Mouse (Mus musculus) lung, embryonic 15.5 days (tissue): Measurements from ENCODE around the gene Ppp1r10. TPM values are rescaled to one million over a fixed set of nuclear protein-coding genes. Genes with fewer than 3 reads are reported as not detected.

Experiments
- ATAC-seq: fragments of 200-750 bp; cut with Nextera tagmentation; 2 replicates; pipeline ENCODE4 v1.8.0; 2017; ENCODE audit warnings: moderate number of reproducible peaks, borderline replicate concordance; ENCODE audit not compliant: low FRiP score, low TSS enrichment; ENCODE audit errors: extremely low read depth
- H3K27ac ChIP-seq: fragments of 300-500 bp; sonication (generic); 2 replicates; pipeline ENCODE4 v1.5.1; 2015; ENCODE audit warnings: moderate library complexity, mild to moderate bottlenecking, inconsistent platforms
- H3K27me3 ChIP-seq: fragments of 300-500 bp; sonication (generic); 2 replicates; pipeline ENCODE4 v1.6.1; 2015; ENCODE audit warnings: inconsistent platforms
- H3K36me3 ChIP-seq: fragments of 300-500 bp; sonication (generic); 2 replicates; pipeline ENCODE4 v1.6.1; 2015; ENCODE audit warnings: inconsistent platforms
- H3K4me1 ChIP-seq: fragments of 300-500 bp; sonication (generic); 2 replicates; pipeline ENCODE4 v1.6.1; 2015; ENCODE audit warnings: inconsistent platforms
- H3K4me2 ChIP-seq: fragments of 300-500 bp; sonication (generic); 2 replicates; pipeline ENCODE4 v1.6.1; 2015; ENCODE audit warnings: inconsistent platforms, mild to moderate bottlenecking, moderate library complexity
- H3K4me3 ChIP-seq: fragments of 300-500 bp; sonication (generic); 2 replicates; pipeline ENCODE4 v1.5.1; 2015; ENCODE audit warnings: mild to moderate bottlenecking, inconsistent platforms
- H3K9ac ChIP-seq: fragments of 300-500 bp; sonication (generic); 2 replicates; pipeline ENCODE4 v1.6.1; 2015; ENCODE audit warnings: inconsistent platforms
- H3K9me3 ChIP-seq: fragments of 300-500 bp; sonication (generic); 2 replicates; pipeline ENCODE4 v1.6.1; 2016; ENCODE audit warnings: inconsistent platforms
- WGBS: fragments of 180-500 bp; shearing (Covaris S2); methylation state at CpG from one replicate; pipeline ENCODE4 v1.1.7; 2015; 5-methylcytosine and 5-hydroxymethylcytosine counted together
- polyA plus RNA-seq: library from polyadenylated mRNA; unstranded; fragments of >200 nt; fragmentation: Nextera tagmentation; extraction: Ambion mirVana; gene quantifications from 2 replicates; pipeline ENCODE4 v1.2.1, GENCODE M21; 2015

Ppp1r10 gene
- polyA plus RNA-seq, 1 experiment from 2014 or later, result 38.2 TPM

DNA sequence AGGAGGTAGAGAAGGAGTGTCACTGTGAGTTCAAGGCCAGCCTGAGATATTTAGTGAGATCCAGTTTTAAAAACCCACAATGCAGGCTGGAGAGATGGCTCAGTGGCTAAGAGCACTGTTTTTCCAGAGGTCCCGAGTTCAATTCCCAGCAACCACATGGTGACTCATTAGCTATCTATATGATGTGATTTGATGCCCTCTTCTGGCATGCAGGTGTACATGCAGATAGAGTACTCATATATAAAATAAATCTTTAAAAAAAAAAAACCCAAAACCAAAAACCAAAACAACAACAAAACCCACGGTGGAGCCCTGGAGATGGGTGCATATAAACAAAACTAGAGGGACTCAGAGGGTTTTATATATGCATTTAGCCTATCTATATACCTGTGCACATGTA is 8.6 kb upstream of the Ppp1r10 start:
- Histone ChIP-seq H3K4me2 (no peak overlapping the region), H3K36me3 (peaks cover 55% of the 10 kb centered on the region), H3K9ac (no peak overlapping the region), H3K27me3 (no peaks in the 10 kb centered on the region), H3K9me3 (no peaks in the 10 kb centered on the region), H3K4me1 (peaks cover 15% of the 10 kb centered on the region), H3K27ac (no peak overlapping the region), H3K4me3 (no peak overlapping the region)
- 78% methylated on average over 2 of the region's 2 CpGs for WGBS
- no peak for ATAC-seq

DNA sequence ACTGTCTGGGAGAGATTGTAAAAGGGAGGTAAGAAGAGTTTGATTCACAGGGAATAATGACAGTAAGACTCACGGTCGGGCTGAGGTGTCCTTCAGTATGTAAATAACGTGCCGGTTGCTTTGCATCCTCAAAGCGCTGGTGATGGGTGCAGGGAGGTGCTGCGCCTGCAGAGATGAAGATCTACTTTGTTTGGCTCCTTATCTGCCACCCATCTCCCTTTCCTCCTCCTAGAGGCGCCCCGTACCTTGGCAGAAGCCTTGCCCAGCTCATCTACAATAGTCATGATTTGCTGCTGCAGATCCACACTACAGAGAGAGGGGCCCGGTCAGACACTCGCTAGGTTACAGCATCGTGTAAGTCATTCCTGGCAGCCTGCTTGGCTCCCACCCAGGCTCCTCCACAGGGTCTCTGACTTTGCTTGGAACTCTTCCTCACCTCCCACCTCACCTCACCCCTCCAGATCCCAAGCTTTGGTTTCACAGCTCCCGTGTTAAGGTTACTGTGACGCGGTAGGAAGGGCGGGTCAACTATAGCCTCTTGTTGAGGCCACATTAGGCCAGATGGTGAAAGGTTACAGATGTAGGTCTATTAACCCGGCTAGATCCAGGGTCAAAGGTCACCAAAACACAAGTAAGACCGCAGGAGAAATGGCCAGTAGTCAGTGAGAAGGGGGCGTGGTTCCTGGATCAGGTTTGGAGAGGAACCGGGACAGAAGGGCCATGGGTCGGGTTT is 6.9 kb upstream of the Ppp1r10 start:
- H3K27me3 ChIP-seq, result no peaks in the 10 kb centered on the region
- H3K4me2 ChIP-seq, result peak overlapping the region; percentile 86
- H3K27ac ChIP-seq, result peak overlapping the region; percentile 62
- ATAC-seq, result peak; percentile 52; the same call in 1 of the 2 replicates
- peaks cover 15% of the 10 kb centered on the region for H3K4me1 ChIP-seq
- H3K4me3 ChIP-seq, result peak overlapping the region; percentile 65
- 5% methylated on average over 20 of the region's 20 CpGs for WGBS
- peaks cover 56% of the 10 kb centered on the region for H3K36me3 ChIP-seq
- no peaks in the 10 kb centered on the region for H3K9me3 ChIP-seq
- peak overlapping the region; percentile 57 for H3K9ac ChIP-seq

GRCm38 (mm10) chr17:35909919-35910369 is 6.3 kb upstream of the Ppp1r10 start, which contains the start of gene Atat1:
Atat1 (minus strand) TSS chr17:35910075.
- peak within 1 kb of the TSS; percentile 86 for H3K4me2 ChIP-seq
- peaks cover 54% of the 10 kb centered on the region for H3K36me3 ChIP-seq
- H3K4me1 ChIP-seq, result peaks cover 15% of the 10 kb centered on the region
- H3K4me3 ChIP-seq, result peak within 1 kb of the TSS; percentile 65
- peak within 1 kb of the TSS; percentile 57 for H3K9ac ChIP-seq
- 3% methylated on average over 25 of the region's 25 CpGs for WGBS
- ATAC-seq, result peak; percentile 93
- H3K27ac ChIP-seq, result peak within 1 kb of the TSS; percentile 62
- no peaks in the 10 kb centered on the region for H3K27me3 ChIP-seq
- H3K9me3 ChIP-seq, result no peaks in the 10 kb centered on the region

- H3K9me3 ChIP-seq, result no peaks in the 10 kb centered on the region
- ATAC-seq, result no peak
- no peak overlapping the region for H3K27ac ChIP-seq
- H3K36me3 ChIP-seq, result peaks cover 39% of the 10 kb centered on the region
- H3K4me2 ChIP-seq, result peak overlapping the region; percentile 74
- no peaks in the 10 kb centered on the region for H3K27me3 ChIP-seq
- H3K9ac ChIP-seq, result peak overlapping the region; percentile 81; the same call in 1 of the 2 replicates
- 81% methylated on average over 6 of the region's 6 CpGs for WGBS
- peak overlapping the region; percentile 56 for H3K4me3 ChIP-seq
- H3K4me1 ChIP-seq, result peaks cover 18% of the 10 kb centered on the region
Measured at GRCm38 (mm10) chr17:35914975-35915374, 1.3 kb upstream of the Ppp1r10 start.

GRCm38 (mm10) chr17:35915538-35916296 is 517 bp upstream of the Ppp1r10 start:
- Histone ChIP-seq H3K4me3 (peak overlapping the region; percentile 56), H3K27me3 (no peaks in the 10 kb centered on the region), H3K27ac (peak overlapping the region; percentile 98), H3K9ac (peak overlapping the region; percentile 81), H3K36me3 (peaks cover 46% of the 10 kb centered on the region), H3K9me3 (no peaks in the 10 kb centered on the region), H3K4me2 (peak overlapping the region; percentile 74), H3K4me1 (peaks cover 23% of the 10 kb centered on the region)
- ATAC-seq, result no peak
- WGBS, result 2% methylated on average over 28 of the region's 28 CpGs

DNA sequence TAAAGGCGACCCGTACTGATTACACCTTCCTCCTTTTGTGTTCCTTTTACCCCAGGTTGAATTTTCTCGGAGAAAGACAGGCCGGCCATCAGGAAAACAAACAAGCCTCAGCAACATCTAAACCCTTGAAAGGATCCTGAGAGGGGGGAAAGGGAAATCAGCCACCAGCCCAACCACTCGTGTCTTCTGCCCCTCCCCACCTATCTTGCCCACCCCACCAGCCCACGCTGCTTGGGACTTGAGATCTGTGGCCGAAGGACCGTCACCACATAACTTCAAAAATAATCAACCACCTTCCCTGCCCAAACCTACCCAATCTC is 869 bp downstream of the Ppp1r10 start:
- Histone ChIP-seq H3K4me1 (peaks cover 33% of the 10 kb centered on the region), H3K27me3 (no peaks in the 10 kb centered on the region), H3K4me3 (peak overlapping the region; percentile 56), H3K27ac (peak overlapping the region; percentile 98), H3K4me2 (peak overlapping the region; percentile 90), H3K9ac (peak overlapping the region; percentile 81), H3K36me3 (peaks cover 37% of the 10 kb centered on the region), H3K9me3 (no peaks in the 10 kb centered on the region)
- 0% methylated on average over 8 of the region's 8 CpGs for WGBS
- no peak for ATAC-seq

- H3K36me3 ChIP-seq, result peaks cover 33% of the 10 kb centered on the region
- no peak for ATAC-seq
- H3K27me3 ChIP-seq, result no peaks in the 10 kb centered on the region
- peaks cover 37% of the 10 kb centered on the region for H3K4me1 ChIP-seq
- peak overlapping the region; percentile 98 for H3K27ac ChIP-seq
- no peaks in the 10 kb centered on the region for H3K9me3 ChIP-seq
- peak overlapping the region; percentile 90 for H3K4me2 ChIP-seq
- peak overlapping the region; percentile 56 for H3K4me3 ChIP-seq
- under 1% methylated on average over 13 of the region's 13 CpGs for WGBS
- peak overlapping the region; percentile 81 for H3K9ac ChIP-seq
Measured at GRCm38 (mm10) chr17:35917463-35918251, 1.4 kb downstream of the Ppp1r10 start.

DNA sequence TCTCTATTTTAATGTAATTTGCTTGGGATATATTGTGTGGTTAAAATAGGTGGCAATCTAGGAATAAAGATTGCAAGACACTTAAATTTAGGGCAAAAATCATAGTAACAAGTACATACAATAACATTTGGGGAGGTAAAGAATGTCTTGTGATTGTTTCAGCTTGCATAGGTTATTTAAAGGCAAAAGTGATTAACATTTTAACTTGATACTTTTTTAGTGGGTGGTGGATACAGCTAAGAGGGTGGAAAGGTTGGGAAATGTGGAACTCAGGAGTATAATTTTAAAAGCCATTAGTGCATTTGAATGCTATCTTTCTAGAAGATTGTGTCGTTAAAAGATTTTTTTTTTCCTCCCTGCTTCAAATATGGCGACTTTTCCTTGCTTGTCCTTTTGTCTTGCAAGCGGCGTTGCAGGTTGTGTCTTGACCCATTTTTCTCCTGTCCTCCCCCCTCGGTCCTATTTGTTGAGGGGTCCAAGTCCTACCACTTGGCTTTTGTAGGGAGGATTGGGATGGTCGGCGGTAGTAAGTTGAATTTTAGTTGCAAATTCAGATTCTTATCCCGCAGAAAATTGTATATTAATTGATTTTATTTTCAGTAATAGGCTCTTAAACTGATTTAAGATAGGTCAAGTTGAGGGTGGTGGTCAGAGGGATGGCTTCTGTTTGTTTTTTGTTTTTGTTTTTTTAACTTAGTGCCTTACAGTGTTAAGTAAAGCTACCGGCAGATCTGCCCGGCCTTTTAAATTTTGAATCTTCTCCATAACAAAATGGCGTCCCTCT is 2.2 kb downstream of the Ppp1r10 start:
- WGBS, result under 1% methylated on average over 11 of the region's 11 CpGs
- Histone ChIP-seq H3K27me3 (no peaks in the 10 kb centered on the region), H3K27ac (peak overlapping the region; percentile 98), H3K4me1 (peaks cover 37% of the 10 kb centered on the region), H3K4me3 (peak overlapping the region; percentile 56), H3K9me3 (no peaks in the 10 kb centered on the region), H3K36me3 (peaks cover 32% of the 10 kb centered on the region), H3K4me2 (peak overlapping the region; percentile 90), H3K9ac (peak overlapping the region; percentile 81)
- no peak for ATAC-seq

GRCm38 (mm10) chr17:35919060-35919715 is 3.0 kb downstream of the Ppp1r10 start:
- Histone ChIP-seq H3K4me1 (peaks cover 37% of the 10 kb centered on the region), H3K36me3 (peaks cover 33% of the 10 kb centered on the region), H3K9me3 (no peaks in the 10 kb centered on the region), H3K27me3 (no peaks in the 10 kb centered on the region), H3K4me2 (peak overlapping the region; percentile 90), H3K27ac (peak overlapping the region; percentile 98), H3K4me3 (peak overlapping the region; percentile 56), H3K9ac (peak overlapping the region; percentile 81)
- ATAC-seq, result peak; percentile 44; the same call in 1 of the 2 replicates
- 8% methylated on average over 7 of the region's 7 CpGs for whole genome bisulfite sequencing

- Histone ChIP-seq H3K4me1 (peaks cover 37% of the 10 kb centered on the region), H3K4me3 (peak overlapping the region; percentile 56), H3K27ac (peak overlapping the region; percentile 98), H3K27me3 (no peaks in the 10 kb centered on the region), H3K4me2 (peak overlapping the region; percentile 90), H3K9ac (peak overlapping the region; percentile 44), H3K36me3 (peaks cover 37% of the 10 kb centered on the region), H3K9me3 (no peaks in the 10 kb centered on the region)
- WGBS, result 37% methylated on average over 6 of the region's 6 CpGs
- no peak for ATAC-seq
Measured at GRCm38 (mm10) chr17:35919864-35920301, 3.6 kb downstream of the Ppp1r10 start.
